Mouse (Mus musculus) cerebellum, postnatal 4 days (tissue): ENCODE measurements around the gene Phactr1.

Experiments
- DNase-seq, 2 experiments: peaks; one replicate each; pipeline ENCODE4 v3.0.0; 2022; ENCODE audit warnings: low spot score in 2 of 2, mixed read lengths in 1 of 2

The Phactr1 gene

DNA sequence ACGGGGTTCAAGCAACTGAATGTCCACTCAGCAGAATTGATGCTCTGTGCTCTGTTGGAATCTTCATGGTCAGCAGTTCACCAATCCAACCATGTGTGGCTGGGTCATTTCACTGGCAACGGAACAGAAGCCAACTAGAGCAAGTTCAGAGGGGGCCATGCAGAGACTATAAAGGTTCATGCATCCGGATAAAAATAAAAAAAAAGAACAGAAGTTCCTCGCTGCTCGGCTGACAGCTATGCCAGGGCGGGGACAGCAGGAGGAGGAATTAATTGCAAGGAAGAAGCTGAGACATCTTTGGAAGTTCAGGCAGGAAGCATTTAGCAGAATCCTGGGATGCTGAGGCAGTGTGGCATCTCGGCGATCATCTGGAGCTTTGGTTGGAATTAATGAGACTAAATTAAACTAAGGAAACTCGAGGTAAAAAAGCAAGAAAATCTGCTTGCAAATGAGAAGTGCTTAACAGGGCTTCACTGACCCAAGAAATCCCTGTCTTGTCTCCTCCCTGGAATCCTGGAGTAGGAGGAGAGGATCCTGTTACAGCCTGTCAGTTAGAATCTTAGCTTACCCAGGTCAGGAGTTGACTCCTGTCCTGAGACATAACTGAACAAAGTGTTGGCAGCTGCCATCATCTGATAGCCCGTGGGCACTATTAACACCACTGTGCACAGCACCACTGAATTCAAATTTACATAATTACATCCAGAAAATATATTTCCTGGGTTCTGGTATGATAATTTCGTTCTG lies 77.4 kb downstream of the Phactr1 start:
- DNase-seq = no peak

DNA sequence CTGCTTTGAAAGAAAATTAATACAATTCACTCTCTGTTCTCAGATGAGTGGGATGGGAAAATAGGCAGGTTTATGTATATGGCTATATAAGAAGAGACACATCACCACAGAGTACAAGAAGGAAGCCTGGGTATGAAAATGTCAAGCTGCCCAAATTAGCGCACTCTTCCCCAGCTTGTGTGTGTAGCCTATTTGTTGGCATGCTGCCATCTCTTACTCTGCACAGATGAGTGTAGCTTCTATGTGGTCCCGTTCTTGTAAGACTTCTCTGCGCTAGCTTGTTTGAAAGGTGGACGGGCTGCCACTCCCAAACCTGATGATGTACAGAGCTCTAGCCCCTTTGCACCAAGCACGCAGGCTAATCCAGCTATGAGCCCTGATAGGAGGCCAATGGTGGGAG lies 78.7 kb downstream of the Phactr1 start:
- no peak for DNase-seq

DNA sequence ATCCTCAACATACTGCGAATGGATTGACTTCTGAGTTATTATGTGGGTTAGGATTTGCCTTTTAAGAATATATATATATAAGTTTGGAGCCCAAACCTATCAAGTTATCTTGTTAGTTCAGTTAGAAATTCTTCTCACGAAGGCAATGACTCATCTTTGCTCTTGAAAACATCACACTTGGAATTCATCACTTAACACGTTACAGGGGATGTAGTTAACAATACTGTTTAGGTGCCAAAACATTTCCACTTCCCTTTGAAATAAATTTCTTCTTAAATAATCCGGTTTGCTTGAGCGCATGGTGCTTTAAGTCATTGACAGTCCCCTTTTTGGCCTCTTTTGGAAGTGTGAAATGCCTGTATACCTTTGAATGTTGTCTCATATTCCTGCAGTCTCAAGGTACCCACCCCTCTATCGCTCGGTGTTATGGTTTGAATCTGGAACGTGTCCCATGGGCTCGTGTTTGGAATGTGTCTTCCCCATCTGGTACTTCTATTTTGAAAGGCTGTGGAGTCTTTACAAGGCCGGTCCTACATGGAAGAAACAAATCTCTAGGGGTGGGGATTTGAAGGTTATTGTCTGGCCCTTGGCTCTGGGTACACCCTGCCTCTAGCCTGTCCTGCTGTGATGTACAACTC lies 80.6 kb downstream of the Phactr1 start:
- DNase-seq = no peak

DNA sequence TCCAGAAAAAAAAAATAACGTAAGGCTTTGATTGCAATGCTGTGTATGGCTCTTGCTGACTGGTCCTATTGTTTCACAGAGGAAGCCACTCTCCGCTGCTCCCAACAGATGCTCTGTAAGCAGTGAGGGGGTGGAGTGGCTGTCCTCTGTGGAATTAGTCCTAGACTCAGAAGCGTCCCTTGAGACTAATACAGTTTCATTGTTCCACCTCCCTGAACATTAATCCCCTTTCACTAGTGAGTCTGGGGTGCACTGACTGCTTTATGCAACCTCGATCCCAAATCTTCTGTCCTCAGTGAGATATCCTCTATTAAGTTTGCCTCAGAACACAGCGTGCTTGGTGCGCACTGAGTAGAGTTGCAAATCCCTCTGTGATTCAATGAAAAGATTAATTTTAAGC lies 91.9 kb downstream of the Phactr1 start:
- DNase-seq = no peak

DNA sequence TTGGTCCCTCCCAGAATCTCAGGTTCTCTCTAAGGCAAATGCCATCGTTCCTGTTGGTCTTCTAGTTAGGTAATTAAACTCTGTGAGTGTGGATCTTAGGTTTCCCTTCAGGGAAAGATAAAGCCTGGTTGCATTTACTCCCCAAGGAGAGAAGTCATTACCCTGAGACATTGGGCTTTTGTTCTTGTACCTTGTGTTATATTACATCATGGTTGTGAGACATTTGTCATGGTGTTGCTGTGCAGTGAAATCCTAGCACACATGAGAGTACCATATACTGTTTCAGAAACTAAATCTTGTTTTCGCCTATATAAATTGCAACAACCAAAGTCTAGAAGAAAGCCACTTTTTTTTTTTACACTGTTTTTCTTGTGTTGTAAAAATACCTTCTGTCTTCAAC lies 93.6 kb downstream of the Phactr1 start:
- DNase-seq = no peak

DNA sequence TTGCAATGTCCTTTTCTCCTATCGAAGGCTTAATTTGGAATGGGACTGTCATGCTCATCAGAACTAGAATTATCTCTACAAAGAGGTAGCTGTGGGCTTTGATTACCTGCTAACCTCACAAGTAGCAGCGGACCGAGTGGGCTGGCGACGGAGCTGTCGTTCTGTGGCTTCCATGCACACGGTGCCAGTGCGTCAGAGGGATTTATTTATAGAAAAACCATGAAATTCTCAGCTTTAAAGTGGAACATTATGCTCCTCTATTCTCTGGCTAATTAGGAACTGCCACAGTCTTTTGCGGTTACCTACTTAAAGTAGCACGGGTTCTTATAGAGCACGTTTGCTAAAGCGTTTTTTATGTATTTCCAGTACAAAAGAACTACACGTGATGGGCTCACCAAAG lies 101.7 kb downstream of the Phactr1 start:
- no peak for DNase-seq

DNA sequence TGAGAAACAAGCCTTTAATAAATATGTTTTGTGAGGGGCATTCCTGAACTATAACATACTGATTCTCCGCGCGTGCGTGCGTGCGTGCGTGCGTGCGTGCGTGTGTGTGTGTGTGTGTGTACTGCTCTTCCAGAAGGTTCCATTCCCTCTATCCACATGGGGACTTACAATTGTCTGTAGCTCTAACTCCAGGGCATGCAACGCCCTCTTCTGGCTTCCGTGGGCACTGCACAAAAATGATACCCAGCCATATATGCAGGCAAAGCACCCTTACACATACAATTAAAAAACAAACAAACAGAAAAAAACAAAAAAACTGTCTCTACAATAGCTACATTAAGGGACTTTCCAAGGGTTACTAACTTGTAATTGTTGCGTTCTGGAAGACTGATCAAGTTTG lies 108.8 kb downstream of the Phactr1 start:
- peak in 1 of 2 experiments; percentile 14 for DNase-seq

DNA sequence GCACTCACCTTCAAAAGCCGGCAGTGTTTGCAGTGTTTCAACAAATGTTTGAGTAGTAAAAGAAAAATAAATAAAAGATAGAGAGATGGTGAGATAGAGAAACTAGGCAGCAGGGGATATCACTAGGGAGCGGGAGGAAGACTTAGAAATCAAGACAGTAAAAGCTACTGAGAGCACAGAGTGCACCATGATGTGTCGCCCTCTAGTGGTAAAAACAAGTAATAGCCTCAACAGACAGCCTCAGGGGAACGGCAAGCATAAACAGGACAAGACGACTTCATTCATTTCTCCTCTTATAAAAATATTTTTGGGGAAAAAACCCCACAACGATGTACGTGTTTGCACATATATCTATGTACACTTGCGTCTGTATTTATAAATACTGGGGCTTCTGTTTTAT lies 111.9 kb downstream of the Phactr1 start:
- no peak for DNase-seq

DNA sequence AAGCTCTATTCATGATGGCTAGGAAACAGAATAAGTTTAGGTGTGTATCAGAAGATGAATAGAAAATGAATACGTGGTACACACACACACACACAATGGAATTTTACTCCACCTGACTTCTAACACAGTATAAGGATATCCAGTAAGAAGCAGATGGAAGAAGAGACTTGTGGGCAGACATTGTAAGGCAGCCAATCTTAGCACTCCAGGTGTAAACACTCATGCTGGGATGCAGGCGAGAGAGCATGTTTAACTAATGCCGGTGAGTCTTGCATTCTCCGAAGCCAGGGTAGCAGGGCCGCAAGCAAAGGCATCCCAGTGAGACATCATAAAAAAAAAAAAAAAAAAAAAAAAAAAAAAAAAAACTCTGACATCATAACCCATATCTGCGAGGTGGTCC lies 120.1 kb downstream of the Phactr1 start:
- DNase-seq = no peak

DNA sequence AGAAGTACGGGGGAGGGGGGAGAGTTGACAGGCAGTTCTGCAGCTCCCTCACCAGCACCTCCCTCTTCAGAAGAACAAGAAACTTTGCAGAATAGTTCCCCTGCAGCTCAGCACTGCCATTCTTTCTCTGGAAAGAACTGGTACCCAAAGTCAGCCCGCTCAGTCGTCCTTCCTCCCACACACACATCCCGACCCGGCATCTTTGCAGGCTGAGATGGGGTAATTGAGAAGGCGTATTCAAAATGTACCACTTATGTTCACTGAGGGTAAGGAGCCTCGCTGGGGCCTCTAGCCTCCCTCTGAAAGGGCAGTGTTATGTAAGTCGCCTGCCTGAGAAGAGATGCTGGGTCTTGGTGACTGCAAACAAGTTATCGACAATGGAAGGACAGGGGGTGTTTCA lies 123.9 kb downstream of the Phactr1 start:
- DNase-seq = no peak

DNA sequence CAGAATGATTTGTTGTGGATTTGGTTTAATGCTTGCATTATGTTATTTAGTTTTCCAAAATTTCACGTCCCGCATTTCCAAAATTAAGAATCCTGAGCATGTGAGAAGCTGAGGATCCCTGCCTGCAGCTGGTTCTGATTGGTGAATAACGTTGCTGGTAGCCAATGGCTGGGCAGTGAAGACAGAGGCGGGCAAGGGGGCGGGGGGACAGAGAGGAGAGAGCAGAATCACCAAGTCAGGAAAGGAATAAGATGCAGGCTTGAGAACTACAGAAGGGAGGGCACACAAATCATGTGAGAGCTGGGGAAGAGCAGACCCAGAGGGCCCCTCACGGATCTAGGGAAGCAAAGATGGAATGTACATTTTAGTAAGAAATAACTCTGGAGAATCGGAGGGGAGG lies 132.3 kb downstream of the Phactr1 start:
- DNase-seq = no peak

DNA sequence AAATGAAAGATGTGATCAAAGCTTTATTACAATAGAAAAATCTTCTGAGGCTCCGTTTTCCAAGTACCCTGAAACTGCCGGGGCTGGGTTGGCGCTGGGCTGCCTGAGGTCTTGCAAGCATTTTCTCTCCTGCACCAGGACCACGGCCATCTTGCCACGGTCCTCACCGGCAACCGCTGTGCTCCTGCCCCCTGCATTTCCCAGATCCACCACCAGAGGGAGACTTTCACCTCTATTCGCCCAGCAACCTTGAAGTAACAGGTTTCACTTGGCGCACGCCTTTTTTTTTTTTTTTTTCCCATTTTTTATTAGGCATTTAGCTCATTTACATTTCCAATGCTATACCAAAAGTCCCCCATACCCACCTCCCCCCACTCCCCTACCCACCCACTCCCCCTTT lies 138.0 kb downstream of the Phactr1 start:
- DNase-seq = peak; percentile 41 to 64

DNA sequence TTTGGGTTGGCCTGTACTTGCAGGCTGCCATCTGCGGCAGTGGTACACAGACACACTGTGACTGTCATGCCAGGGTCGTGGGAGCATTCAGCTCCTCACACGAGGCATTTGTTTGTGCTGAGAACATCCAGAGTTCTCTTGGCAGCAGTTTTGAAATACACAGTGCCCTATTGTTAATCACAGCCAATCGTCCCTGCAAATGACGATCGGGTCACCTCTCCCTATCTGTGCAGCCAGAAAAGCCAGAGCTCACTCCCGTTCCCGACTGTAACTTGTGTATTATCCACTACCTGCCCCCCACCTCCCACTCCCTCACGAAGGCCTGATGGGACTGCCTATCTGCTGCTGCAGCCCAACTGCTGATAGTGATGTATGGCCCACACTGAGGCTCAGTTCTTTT lies 140.1 kb downstream of the Phactr1 start:
- DNase-seq = no peak

DNA sequence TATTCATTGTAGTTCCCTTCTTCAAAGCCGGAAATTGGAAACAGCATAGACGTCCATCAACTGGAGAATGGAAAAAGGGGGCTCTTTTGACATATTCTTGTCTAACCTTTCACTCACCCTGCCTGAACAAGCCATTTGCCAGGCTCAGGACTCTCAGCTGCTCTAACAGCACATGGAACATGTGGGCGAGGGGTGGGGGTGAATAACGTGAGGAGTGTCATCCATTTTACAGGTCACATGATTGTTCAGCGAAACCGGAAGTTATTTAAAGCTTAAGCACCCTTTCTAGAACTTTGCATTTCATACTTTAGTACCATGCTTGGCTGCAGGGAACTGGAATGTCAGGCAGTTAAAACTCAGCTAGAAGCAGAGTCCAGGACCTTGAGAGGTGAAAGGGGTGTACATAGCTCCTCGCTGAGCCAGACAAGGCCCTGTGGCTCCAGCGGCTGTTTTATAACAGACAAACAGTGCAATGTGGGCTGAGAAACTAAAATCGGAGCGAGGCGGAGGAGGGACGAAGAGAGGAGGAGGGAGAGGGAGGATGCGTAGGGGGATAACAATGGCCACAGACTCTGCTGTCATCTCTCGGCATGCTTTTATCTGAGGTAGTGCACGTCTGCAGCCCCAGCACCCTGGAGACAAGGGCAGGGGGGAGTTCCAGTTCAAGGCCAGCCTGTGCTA lies 141.1 kb downstream of the Phactr1 start:
- DNase-seq = no peak

DNA sequence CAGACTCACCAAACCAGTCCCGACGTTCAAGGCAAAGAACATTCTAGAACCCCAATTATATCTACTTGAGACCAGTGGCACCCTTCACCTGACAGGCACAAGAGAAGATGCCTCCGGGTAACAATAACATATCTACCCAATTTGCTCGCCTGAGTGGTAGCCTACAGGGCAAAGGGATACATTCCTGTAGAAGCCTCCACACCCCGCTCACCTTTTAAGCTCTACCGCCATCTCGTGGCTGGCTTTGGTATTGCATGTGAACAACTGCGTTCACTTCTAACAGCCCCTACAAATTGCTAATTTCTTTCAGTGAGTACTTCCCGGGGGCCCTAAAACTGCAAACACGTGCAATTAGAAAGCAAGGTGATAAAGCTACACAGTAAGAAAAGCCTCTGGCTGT lies 142.1 kb downstream of the Phactr1 start:
- peak; percentile 91 to 93 for DNase-seq

DNA sequence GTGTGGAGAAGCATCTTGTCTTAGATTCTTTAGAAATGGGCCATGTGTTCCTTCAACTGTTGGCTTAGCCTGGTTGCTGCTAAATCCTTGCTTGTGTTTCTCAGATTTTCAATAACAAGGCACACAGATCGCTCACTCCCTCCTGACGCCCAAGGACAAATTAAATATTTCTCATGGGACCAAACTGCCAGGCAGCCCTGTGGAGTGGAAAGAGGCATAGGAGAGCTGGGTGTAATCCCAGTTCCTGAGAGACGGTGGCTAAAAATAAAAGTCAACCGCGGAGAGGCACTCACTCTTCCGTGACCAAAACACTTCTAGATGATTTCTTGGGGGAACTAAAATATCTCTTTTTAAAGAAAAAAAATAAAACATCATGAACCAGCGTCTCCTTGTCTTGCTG lies 143.5 kb downstream of the Phactr1 start:
- no peak for DNase-seq

DNA sequence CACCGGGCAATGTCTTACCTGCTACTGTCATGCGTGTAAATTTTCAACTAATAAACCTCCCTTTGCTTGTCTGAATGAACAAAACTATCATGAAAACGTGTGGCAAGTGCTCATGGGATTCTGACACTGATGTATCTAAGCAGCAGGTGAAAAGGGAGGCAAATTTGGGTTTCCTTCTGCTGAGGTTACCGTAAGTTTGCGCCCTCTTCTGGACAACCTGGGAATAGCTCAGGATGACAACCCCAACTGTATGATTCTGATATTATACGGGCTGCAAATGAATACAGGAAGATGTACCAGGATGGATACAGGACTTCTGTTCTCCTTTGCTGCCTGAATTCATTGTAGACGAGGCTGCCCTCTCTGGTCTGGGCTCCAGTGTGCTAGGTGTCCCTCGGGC lies 146.2 kb downstream of the Phactr1 start:
- peak; percentile 43 for DNase-seq

DNA sequence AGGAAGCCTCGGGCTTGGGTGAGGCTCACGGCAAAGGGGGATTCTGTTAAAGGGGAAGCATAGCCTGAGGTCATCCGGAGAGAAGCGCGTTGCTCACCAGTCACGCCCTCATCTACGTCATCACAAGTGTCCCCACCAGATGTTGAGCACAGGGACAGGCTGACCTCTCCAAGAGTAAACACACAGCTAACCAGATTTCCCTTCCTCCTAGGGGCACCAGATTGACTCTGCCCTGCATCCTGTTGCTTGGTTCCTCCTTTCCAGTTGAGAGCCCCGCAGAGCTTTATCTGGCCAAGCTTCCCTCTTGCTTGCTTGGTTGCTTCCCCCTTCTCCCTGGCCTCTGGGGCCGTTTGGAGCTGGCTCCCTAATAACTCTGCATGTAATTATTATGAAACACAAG lies 148.6 kb downstream of the Phactr1 start:
- DNase-seq = peak in 1 of 2 experiments; percentile 12

DNA sequence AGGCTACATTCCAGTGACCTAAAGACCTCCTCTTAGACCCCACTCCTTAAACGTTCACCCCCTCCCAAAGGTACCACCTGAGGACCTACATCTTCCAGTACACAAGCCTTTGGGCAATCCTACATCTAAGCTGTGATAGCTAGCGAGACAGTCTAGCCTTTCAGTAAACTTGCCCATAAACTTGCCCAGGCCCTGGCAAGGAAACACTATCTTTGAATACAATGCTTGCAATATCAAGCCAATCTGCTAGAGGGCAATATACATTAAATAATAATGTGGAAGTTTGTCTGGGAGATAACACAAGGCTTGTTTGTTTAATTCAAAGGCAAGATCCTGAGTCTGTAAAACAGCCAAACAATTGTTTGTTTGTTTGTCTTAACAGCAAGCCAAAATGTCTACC lies 155.0 kb downstream of the Phactr1 start:
- DNase-seq = no peak

DNA sequence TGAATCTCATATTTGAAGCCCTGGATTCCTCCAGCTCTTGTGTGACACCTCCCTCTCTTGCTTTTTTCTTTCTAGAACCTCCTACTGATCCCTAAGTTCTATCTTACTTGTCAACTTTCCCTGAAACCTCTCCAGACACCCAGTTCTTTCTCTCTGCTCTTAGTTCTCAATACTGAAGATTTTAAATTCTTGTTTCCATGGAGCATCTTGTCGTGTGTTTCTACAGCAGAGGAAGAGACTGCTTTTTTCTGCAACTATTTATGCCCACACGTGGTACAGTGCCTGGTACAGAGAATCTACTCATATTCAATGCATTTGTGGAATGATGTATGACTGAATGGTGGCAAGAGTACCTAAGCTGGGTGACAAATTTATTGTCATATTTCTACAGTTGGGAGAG lies 158.9 kb downstream of the Phactr1 start:
- no peak for DNase-seq

DNA sequence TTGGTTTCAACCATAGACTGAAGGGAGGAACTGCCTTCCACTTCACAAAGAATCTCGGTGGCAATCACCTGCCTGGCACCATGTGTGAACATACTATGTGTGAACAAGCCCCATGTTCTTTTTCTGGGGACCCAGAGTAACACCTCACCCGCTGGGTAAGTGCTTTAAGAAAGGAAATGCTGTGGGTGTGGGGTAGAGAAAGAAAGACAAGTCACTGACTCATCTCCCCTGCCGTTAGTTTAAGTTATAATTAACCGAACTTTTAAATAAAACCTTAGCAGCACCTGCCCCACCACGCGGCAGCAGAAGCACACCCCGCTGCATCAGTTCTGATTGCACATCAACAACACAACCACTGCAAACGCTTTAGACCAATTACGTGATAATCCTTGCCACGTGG lies 171.7 kb downstream of the Phactr1 start:
- no peak for DNase-seq

DNA sequence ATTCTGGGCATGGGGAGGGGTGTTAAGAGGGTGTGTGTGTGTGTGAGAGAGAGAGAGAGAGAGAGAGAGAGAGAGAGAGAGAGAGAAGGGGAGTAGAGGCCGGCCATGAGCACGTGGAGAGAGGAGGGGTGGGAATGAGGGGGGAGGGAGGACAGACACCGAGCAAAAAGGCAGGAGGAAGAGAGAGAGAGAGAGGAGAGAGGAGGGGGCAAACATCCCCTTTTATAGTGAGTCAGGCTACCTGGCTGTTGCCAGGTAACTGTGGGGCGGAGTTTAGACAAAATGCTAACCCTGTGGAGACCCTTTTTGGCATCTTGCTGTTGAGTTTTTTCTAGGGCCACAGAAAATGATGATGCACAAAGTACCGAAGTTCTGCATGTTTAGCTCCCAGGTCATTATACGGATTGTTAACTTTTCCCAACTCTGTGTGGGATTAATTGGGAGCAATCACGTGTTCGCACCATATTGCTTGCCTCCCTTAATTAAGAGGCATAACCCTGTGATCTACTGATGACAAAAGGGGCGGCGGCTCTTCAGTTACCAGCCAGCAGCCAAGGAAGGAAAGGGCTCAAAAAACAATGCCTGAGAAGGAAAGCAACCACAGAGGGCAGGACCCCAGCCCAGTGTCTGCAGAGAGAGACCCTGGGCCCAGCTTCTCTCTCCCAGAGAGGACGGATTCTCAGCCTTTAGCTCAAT lies 173.6 kb downstream of the Phactr1 start:
- no peak for DNase-seq
